Mouse (Mus musculus) kidney, embryonic 15.5 days (tissue): Measurements from ENCODE around the gene Rhd. TPM values are rescaled to one million over a fixed set of nuclear protein-coding genes. Genes with fewer than 3 reads are reported as not detected.
"Not testable (repeated sequence)": the region's sequence is repeated elsewhere in the genome, so short reads cannot be mapped to it uniquely, and the experiment has no call there.

Source experiments
- ATAC-seq: fragments of 200-750 bp; cut with Nextera tagmentation; replicated peaks from 2 replicates; pipeline ENCODE4 v1.8.0; 2017; ENCODE audit warnings: moderate TSS enrichment; ENCODE audit not compliant: low FRiP score
- H3K27ac ChIP-seq: fragments of 300-500 bp; sonication (generic); 2 replicates; pipeline ENCODE4 v1.5.1; 2015; ENCODE audit warnings: mild to moderate bottlenecking, inconsistent platforms
- H3K27me3 ChIP-seq: fragments of 300-500 bp; sonication (generic); 2 replicates; pipeline ENCODE4 v1.6.1; 2015; ENCODE audit warnings: inconsistent platforms
- H3K36me3 ChIP-seq: fragments of 300-500 bp; sonication (generic); 2 replicates; pipeline ENCODE4 v1.6.1; 2015; ENCODE audit warnings: inconsistent platforms
- H3K4me1 ChIP-seq: fragments of 300-500 bp; sonication (generic); 2 replicates; pipeline ENCODE4 v1.6.1; 2015; ENCODE audit warnings: inconsistent platforms
- H3K4me2 ChIP-seq: fragments of 300-500 bp; sonication (generic); 2 replicates; pipeline ENCODE4 v1.6.1; 2015; ENCODE audit warnings: moderate library complexity, mild to moderate bottlenecking, inconsistent platforms
- H3K4me3 ChIP-seq: fragments of 300-500 bp; sonication (generic); replicated peaks from 2 replicates; pipeline ENCODE4 v1.5.1; 2015; ENCODE audit warnings: mild to moderate bottlenecking, inconsistent platforms
- H3K9ac ChIP-seq: fragments of 300-500 bp; sonication (generic); 2 replicates; pipeline ENCODE4 v1.6.1; 2015; ENCODE audit warnings: mild to moderate bottlenecking, inconsistent platforms
- H3K9me3 ChIP-seq: fragments of 300-500 bp; sonication (generic); replicated peaks from 2 replicates; pipeline ENCODE4 v1.6.1; 2016; ENCODE audit warnings: inconsistent platforms
- WGBS: fragments of 180-500 bp; shearing (Covaris S2); methylation state at CpG from one replicate; pipeline ENCODE4 v1.1.7; 2015; ENCODE audit warnings: mixed read lengths; 5-methylcytosine and 5-hydroxymethylcytosine counted together
- polyA plus RNA-seq: library from polyadenylated mRNA; unstranded; fragments of >200 nt; fragmentation: Nextera tagmentation; extraction: Ambion mirVana; gene quantifications from 2 replicates; pipeline ENCODE4 v1.2.1, GENCODE M21; 2015

Rhd gene
- polyA plus RNA-seq, 1 experiment from 2014 or later: 7.9 TPM

- Histone ChIP-seq H3K36me3 (no peaks in the 10 kb centered on the region), H3K27ac (no peak overlapping the region)
- ATAC-seq: peak; percentile 38; the same call in 1 of the 2 replicates
Observed at GRCm38 (mm10) chr4:134879410-134879981, 15.2 kb downstream of the Rhd start.

DNA sequence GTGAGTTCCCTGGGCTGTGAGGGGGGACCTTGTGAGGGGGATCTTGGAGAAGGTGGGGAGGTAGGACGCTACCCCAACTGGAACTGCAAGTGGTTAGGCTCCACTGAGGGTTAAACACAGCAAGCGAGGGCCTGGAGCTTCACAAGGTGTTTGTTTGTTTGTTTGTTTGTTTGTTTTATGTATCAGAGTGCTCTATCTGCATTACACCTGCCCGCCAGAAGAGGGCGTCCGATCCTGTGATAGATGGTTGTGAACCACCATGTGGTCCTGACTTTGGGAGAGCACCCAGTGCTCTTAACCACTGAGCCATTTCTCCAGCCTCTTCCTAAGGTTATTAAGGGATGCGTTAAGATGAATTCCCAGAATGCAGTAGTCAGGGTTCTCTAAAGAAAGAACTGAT lies 15.7 kb downstream of the Rhd start:
- Histone ChIP-seq H3K4me1 (peaks cover 12% of the 10 kb centered on the region), H3K4me3 (peak overlapping the region; percentile 40), H3K27ac (no peak overlapping the region), H3K9me3 (no peaks in the 10 kb centered on the region), H3K27me3 (no peaks in the 10 kb centered on the region), H3K4me2 (peak overlapping the region; percentile 73), H3K36me3 (no peaks in the 10 kb centered on the region), H3K9ac (0 out of 2 replicates have a peak overlapping the region, but pooled peaks have one; percentile 19)
- WGBS: 43% methylated on average over 6 of the region's 6 CpGs
- no peak for ATAC-seq

More at GRCm38 (mm10) chr4:134879410-134879981, 15.2 kb downstream of the Rhd start:
- 3% methylated on average over 17 of the region's 17 CpGs for WGBS
- peak overlapping the region; percentile 40 for H3K4me3 ChIP-seq
- H3K9ac ChIP-seq: 0 out of 2 replicates have a peak overlapping the region, but pooled peaks have one; percentile 19
- H3K9me3 ChIP-seq: no peaks in the 10 kb centered on the region
- peak overlapping the region; percentile 73 for H3K4me2 ChIP-seq
- no peaks in the 10 kb centered on the region for H3K27me3 ChIP-seq
- peaks cover 12% of the 10 kb centered on the region for H3K4me1 ChIP-seq

GRCm38 (mm10) chr4:134883266-134883665 lies 18.9 kb downstream of the Rhd start:
- Histone ChIP-seq H3K4me1 (peaks cover 12% of the 10 kb centered on the region), H3K36me3 (no peaks in the 10 kb centered on the region), H3K4me2 (no peak overlapping the region), H3K27ac (no peak overlapping the region), H3K4me3 (no peak overlapping the region), H3K9ac (no peak overlapping the region), H3K9me3 (no peaks in the 10 kb centered on the region), H3K27me3 (no peaks in the 10 kb centered on the region)
- WGBS: 37% methylated on average over 7 of the region's 7 CpGs
- no peak for ATAC-seq

DNA sequence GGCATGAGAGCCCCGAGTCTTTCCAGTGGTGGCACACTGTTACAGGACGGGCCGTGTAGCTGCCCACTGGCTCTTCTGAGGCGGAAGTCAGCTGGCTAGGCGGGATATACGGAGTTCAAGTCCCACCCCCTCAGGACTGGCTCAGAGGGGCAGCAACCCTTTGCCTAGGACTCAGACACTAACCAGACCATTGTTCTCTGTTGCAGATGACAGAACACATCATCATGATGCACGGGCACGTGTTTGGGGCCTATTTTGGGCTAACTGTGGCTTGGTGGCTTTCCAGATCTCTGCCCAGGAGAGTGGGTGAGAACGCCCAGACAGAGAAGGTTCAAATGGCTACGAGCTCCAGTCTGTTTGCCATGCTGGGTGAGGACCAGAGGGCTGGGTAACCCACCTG lies 19.5 kb downstream of the Rhd start:
- Histone ChIP-seq H3K36me3 (no peaks in the 10 kb centered on the region), H3K9me3 (no peaks in the 10 kb centered on the region), H3K4me2 (no peak overlapping the region), H3K4me1 (peaks cover 12% of the 10 kb centered on the region), H3K27ac (no peak overlapping the region), H3K27me3 (no peaks in the 10 kb centered on the region), H3K4me3 (no peak overlapping the region), H3K9ac (no peak overlapping the region)
- 89% methylated on average over 10 of the region's 10 CpGs for WGBS
- ATAC-seq: no peak

GRCm38 (mm10) chr4:134884364-134884763 lies 20.0 kb downstream of the Rhd start:
- WGBS: 88% methylated on average over 4 of the region's 4 CpGs
- Histone ChIP-seq H3K36me3 (no peaks in the 10 kb centered on the region), H3K27ac (no peak overlapping the region), H3K4me1 (peaks cover 6% of the 10 kb centered on the region), H3K4me3 (no peak overlapping the region), H3K27me3 (no peaks in the 10 kb centered on the region), H3K9ac (no peak overlapping the region), H3K9me3 (no peaks in the 10 kb centered on the region), H3K4me2 (no peak overlapping the region)
- no peak for ATAC-seq

GRCm38 (mm10) chr4:134892096-134892495 lies 27.8 kb downstream of the Rhd start:
- H3K4me2 ChIP-seq: no peak overlapping the region
- no peak overlapping the region for H3K9ac ChIP-seq
- H3K36me3 ChIP-seq: peaks cover 21% of the 10 kb centered on the region
- no peaks in the 10 kb centered on the region for H3K4me1 ChIP-seq
- no peak overlapping the region for H3K27ac ChIP-seq
- no peaks in the 10 kb centered on the region for H3K27me3 ChIP-seq
- no peak for ATAC-seq
- H3K4me3 ChIP-seq: no peak overlapping the region
- WGBS: 77% methylated on average over 6 of the region's 6 CpGs
- no peaks in the 10 kb centered on the region for H3K9me3 ChIP-seq

DNA sequence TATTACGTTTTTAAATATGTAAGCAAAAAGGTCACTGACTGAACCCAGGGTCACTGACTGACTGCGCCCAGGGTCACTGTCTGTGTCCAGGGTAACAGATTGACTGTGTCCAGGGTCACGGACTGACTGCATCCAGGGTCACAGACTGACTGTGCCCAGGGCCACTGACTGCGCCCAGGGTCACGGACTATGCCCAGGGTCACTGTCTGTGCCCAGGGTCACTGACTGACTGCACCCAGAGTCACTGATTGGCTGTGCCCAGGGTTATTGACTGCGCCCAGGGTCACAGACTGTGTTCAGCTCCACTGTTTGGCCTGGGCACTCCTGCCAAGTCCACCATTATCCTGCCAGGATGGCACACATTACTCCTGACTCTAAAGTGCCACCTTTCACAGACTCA lies 32.9 kb downstream of the Rhd start:
- Histone ChIP-seq H3K36me3 (peaks cover 73% of the 10 kb centered on the region), H3K27ac (no peak overlapping the region)

GRCm38 (mm10) chr4:134901126-134901525 lies 36.8 kb downstream of the Rhd start:
- Histone ChIP-seq H3K27me3 (no peaks in the 10 kb centered on the region), H3K36me3 (peaks cover 100% of the 10 kb centered on the region), H3K4me3 (no peak overlapping the region), H3K4me1 (no peaks in the 10 kb centered on the region), H3K9ac (no peak overlapping the region), H3K27ac (no peak overlapping the region), H3K9me3 (no peaks in the 10 kb centered on the region), H3K4me2 (no peak overlapping the region)
- no peak for ATAC-seq
- 95% methylated on average over 8 of the region's 8 CpGs for WGBS

More for the DNA sequence above, 32.9 kb downstream of the Rhd start:
- WGBS: 87% methylated on average over 6 of the region's 6 CpGs
- Histone ChIP-seq H3K4me3 (no peak overlapping the region), H3K4me1 (no peaks in the 10 kb centered on the region), H3K9me3 (no peaks in the 10 kb centered on the region), H3K9ac (no peak overlapping the region), H3K4me2 (no peak overlapping the region), H3K27me3 (no peaks in the 10 kb centered on the region)
- no peak for ATAC-seq

DNA sequence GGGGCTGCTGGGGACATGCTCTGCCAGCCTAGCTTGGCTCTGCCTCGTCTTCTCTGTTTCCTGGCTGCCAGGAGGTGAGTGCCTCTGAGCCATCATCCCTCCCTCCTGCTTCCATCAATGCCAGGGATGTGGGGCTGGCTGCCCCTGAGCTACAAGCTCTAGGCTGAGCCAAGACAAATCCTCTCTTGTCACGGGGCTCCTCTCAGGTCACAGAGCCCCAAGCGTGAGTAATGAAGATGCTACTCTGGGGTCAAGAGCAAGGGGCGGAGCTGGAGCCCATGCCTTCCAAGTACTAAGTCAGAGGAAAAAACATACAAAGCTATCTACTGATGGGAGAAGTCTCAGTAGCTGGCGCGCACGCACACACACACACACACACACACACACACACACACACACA lies 38.7 kb downstream of the Rhd start:
- WGBS: 67% methylated on average over 7 of the region's 7 CpGs
- H3K4me1 ChIP-seq: no peaks in the 10 kb centered on the region
- no peak overlapping the region for H3K9ac ChIP-seq
- no peak overlapping the region for H3K27ac ChIP-seq
- no peak for ATAC-seq
- H3K36me3 ChIP-seq: peaks cover 100% of the 10 kb centered on the region
- no peak overlapping the region for H3K4me2 ChIP-seq
- no peaks in the 10 kb centered on the region for H3K9me3 ChIP-seq
- H3K27me3 ChIP-seq: no peaks in the 10 kb centered on the region
- H3K4me3 ChIP-seq: no peak overlapping the region

- Histone ChIP-seq H3K4me1 (peaks cover 17% of the 10 kb centered on the region), H3K36me3 (peaks cover 62% of the 10 kb centered on the region)
- H3K27me3 ChIP-seq, H3K4me2 ChIP-seq, H3K9me3 ChIP-seq, H3K27ac ChIP-seq, H3K9ac ChIP-seq, H3K4me3 ChIP-seq, ATAC-seq: not testable (repeated sequence)
- 93% methylated on average over 7 of the region's 8 CpGs for WGBS
Observed at GRCm38 (mm10) chr4:134911406-134911805, 47.1 kb downstream of the Rhd start.

DNA sequence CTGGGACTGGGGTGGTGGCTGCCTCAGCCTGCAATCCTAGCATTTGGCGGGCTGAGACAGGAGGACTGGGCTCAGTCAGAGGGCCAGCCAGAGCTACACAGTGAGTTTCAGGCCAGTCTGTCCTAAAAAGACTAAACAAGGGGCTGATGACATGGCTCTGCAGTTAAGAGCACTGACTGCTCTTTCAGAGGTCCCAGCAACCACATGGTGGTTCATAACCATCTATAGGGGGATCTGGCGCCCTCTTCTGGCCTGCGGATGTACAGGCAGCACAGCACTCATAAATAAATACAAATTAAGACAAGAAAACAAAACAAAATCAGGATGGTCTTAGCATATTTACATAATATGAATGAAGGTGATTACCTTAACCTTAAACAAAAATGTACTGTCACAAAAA lies 49.1 kb downstream of the Rhd start:
- no peaks in the 10 kb centered on the region for H3K9me3 ChIP-seq
- no peak for ATAC-seq
- H3K4me1 ChIP-seq: peaks cover 17% of the 10 kb centered on the region
- H3K4me3 ChIP-seq: peak overlapping the region; percentile 98
- WGBS: 34% methylated on average over 3 of the region's 3 CpGs
- H3K36me3 ChIP-seq: peaks cover 42% of the 10 kb centered on the region
- no peak overlapping the region for H3K27ac ChIP-seq
- H3K9ac ChIP-seq: no peak overlapping the region
- H3K27me3 ChIP-seq: no peaks in the 10 kb centered on the region
- peak overlapping the region; percentile 57 for H3K4me2 ChIP-seq

GRCm38 (mm10) chr4:134914122-134914863 lies 50.0 kb downstream of the Rhd start:
- H3K27me3 ChIP-seq: no peaks in the 10 kb centered on the region
- H3K27ac ChIP-seq: peak overlapping the region; percentile 97
- peak; percentile 68 for ATAC-seq
- peak overlapping the region; percentile 87 for H3K9ac ChIP-seq
- 1% methylated on average over 43 of the region's 43 CpGs for WGBS
- peak overlapping the region; percentile 98 for H3K4me3 ChIP-seq
- H3K4me2 ChIP-seq: peak overlapping the region; percentile 57
- peaks cover 17% of the 10 kb centered on the region for H3K4me1 ChIP-seq
- no peaks in the 10 kb centered on the region for H3K9me3 ChIP-seq
- peaks cover 33% of the 10 kb centered on the region for H3K36me3 ChIP-seq
